Mouse (Mus musculus): ENCODE measurements around the gene Coro2a. TPM values are rescaled to one million over a fixed set of nuclear protein-coding genes. Genes with fewer than 3 reads are reported as not detected.

The Coro2a gene
- polyA plus RNA-seq, 1 experiment from 2014 or later: 0.27 TPM

DNA sequence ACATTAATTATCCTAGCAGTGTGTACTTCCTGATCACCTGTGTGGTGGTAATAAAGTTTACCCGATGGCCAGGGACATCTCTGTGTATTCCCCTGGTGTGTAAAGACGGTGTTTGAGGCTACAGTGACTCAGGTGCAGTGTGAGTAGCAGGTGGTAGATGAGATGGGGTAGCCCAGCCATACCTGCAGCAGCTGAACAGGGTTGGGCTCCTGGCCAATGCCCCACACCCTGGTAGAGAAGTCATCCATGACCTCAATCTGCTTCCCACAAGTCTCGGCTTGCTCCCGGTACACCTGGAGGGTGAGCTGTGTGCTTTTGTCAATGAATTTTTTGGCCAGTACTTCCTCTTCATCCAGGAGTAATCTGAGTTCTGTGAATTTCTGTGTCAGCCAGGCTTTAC is 78.7 kb downstream of the Coro2a start:
- no peak overlapping the region for H3K9ac ChIP-seq (ENCODE audit: low read length)
- H3K4me1 ChIP-seq (ENCODE audit: control insufficient read depth in 2 of 2, insufficient read depth in 2 of 2, low read length in 2 of 2): peaks cover 19 to 21% of the 10 kb centered on the region in 2 experiments
- 0 out of 2 replicates have a peak, but pooled peaks cover 3% of the 10 kb centered on the region for H3K9me3 ChIP-seq (ENCODE audit: control insufficient read depth, low read length)
- ATAC-seq (ENCODE audit: insufficient number of reproducible peaks, insufficient read depth, low FRiP score, low read depth): no peak
- H3K27me3 ChIP-seq (ENCODE audit: control insufficient read depth, insufficient read depth, low read length): peaks cover 17% of the 10 kb centered on the region
- H3K4me2 ChIP-seq (ENCODE audit: low read length): no peak overlapping the region
- H3K4me3 ChIP-seq (ENCODE audit: control insufficient read depth in 1 of 2, insufficient read depth in 1 of 2, low read depth in 1 of 2, low read length in 2 of 2): no peak overlapping the region
- 92% methylated on average over 4 of the region's 4 CpGs for WGBS
- no peak overlapping the region for H3K27ac ChIP-seq (replicated peaks in 1 of 2; ENCODE audit: control insufficient read depth in 1 of 2, insufficient read depth in 1 of 2, low read depth in 2 of 2, low read length in 2 of 2)
- H3K36me3 ChIP-seq (ENCODE audit: control insufficient read depth, insufficient read depth, low read length): no peaks in the 10 kb centered on the region

DNA sequence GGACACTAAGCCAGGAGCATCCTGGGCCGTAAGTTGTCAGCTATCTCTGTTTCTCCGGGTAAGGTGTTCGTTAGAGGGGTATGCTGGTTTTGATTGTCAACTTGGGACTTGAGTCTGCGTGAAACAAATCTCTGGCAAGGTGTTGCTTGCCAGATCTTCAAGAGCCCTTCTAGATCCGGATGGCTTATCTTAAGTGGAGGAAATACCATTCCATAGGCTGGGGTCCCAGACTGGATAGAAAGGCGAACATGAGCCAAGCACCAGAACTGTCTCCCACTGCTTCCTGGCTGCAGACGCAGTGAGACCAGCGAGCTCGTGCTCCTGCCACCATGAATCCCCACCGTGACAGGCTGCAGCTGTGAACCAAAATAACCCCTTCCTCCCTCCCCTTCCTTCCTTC is 80.5 kb downstream of the Coro2a start:
- WGBS: 34% methylated on average over 10 of the region's 10 CpGs
- no peak for ATAC-seq (ENCODE audit: insufficient number of reproducible peaks, insufficient read depth, low FRiP score, low read depth)

DNA sequence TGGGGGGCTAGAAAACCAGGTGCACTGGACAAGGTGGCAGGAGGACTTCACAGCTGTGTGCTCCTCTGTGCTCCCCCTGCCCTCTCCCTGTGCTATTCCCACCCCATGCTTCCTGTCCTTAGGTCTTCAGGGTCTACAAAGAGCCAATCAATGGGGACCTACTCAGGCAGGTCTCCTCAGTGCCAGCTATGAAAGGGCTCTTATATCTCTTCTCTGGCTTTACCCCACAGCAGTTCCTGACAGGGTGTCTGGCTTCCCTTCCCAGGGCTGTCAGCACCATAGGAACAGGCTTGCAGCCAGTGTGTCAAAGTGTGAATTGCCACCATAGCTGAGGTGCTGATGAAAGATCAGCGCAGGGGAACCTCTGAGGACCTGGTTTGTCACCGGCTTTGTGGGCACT is 81.5 kb downstream of the Coro2a start:
- 0 out of 2 replicates have a peak overlapping the region, but pooled peaks have one; percentile 13 for H3K4me2 ChIP-seq (ENCODE audit: low read length)
- peak overlapping the region in 1 of 2 experiments; percentile 14; a peak in 1 of 4 replicates for H3K27ac ChIP-seq (replicated peaks in 1 of 2; ENCODE audit: control insufficient read depth in 1 of 2, insufficient read depth in 1 of 2, low read depth in 2 of 2, low read length in 2 of 2)
- peaks cover 15% of the 10 kb centered on the region in 2 experiments for H3K4me1 ChIP-seq (ENCODE audit: control insufficient read depth in 2 of 2, insufficient read depth in 2 of 2, low read length in 2 of 2)
- H3K4me3 ChIP-seq (ENCODE audit: control insufficient read depth in 1 of 2, insufficient read depth in 1 of 2, low read depth in 1 of 2, low read length in 2 of 2): no peak overlapping the region
- H3K9ac ChIP-seq (ENCODE audit: low read length): no peak overlapping the region
- peaks cover 17% of the 10 kb centered on the region for H3K27me3 ChIP-seq (ENCODE audit: control insufficient read depth, insufficient read depth, low read length)
- peak; percentile 79 for ATAC-seq (ENCODE audit: insufficient number of reproducible peaks, insufficient read depth, low FRiP score, low read depth)
- H3K36me3 ChIP-seq (ENCODE audit: control insufficient read depth, insufficient read depth, low read length): no peaks in the 10 kb centered on the region
- H3K9me3 ChIP-seq (ENCODE audit: control insufficient read depth, low read length): 0 out of 2 replicates have a peak, but pooled peaks cover 3% of the 10 kb centered on the region
- 31% methylated on average over 2 of the region's 2 CpGs for WGBS

More for the DNA sequence above, 80.5 kb downstream of the Coro2a start:
- H3K9ac ChIP-seq (ENCODE audit: low read length): no peak overlapping the region
- no peak overlapping the region for H3K4me3 ChIP-seq (ENCODE audit: control insufficient read depth in 1 of 2, insufficient read depth in 1 of 2, low read depth in 1 of 2, low read length in 2 of 2)
- H3K27me3 ChIP-seq (ENCODE audit: control insufficient read depth, insufficient read depth, low read length): peaks cover 17% of the 10 kb centered on the region
- H3K27ac ChIP-seq (replicated peaks in 1 of 2; ENCODE audit: control insufficient read depth in 1 of 2, insufficient read depth in 1 of 2, low read depth in 2 of 2, low read length in 2 of 2): no peak overlapping the region
- H3K4me1 ChIP-seq (ENCODE audit: control insufficient read depth in 2 of 2, insufficient read depth in 2 of 2, low read length in 2 of 2): peaks cover 15% of the 10 kb centered on the region in 2 experiments
- no peak overlapping the region for H3K4me2 ChIP-seq (ENCODE audit: low read length)
- no peaks in the 10 kb centered on the region for H3K36me3 ChIP-seq (ENCODE audit: control insufficient read depth, insufficient read depth, low read length)
- H3K9me3 ChIP-seq (ENCODE audit: control insufficient read depth, low read length): 0 out of 2 replicates have a peak, but pooled peaks cover 3% of the 10 kb centered on the region

DNA sequence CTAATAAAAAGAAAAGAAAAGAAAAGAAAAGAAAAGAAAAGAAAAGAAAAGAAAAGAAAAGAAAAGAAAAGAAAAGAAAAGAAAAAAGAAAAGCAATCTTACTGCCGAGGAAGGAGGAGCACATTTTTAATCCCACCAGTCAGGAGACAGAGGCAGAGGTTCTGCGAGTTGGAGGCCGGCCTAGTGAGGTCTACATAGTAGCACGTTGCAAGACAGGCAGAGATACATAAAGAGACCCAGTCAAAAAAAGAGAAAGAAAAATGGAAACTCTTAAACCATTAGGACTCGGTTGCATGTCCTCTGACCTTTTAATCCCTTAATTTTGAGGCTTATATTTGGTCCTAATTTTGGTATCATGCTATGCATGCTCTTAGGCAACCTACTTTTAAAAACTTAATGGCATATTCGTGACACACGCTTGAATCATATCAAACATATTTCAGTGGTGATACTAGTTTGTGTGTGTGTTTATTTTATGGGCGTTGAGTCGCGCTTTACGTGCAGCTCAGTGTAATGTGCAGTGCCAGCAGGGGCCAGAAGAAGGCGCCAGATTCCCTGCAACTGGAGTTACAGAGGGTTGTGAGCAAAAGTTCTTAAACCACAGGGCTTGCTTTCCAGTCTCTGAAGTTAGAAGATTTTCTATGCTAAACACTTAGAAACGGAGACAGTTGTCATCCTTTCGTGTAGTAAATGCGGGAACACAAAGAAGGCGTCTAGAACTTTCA is 94.1 kb downstream of the Coro2a start:
- peak overlapping the region; percentile 12 to 68; a peak in 3 of 4 replicates for H3K4me3 ChIP-seq (ENCODE audit: control insufficient read depth in 1 of 2, insufficient read depth in 1 of 2, low read depth in 1 of 2, low read length in 2 of 2)
- 9% methylated on average over 16 of the region's 16 CpGs for WGBS
- H3K27me3 ChIP-seq (ENCODE audit: control insufficient read depth, insufficient read depth, low read length): peaks cover 13% of the 10 kb centered on the region
- no peaks in the 10 kb centered on the region for H3K9me3 ChIP-seq (ENCODE audit: control insufficient read depth, low read length)
- no peak for ATAC-seq (ENCODE audit: insufficient number of reproducible peaks, insufficient read depth, low FRiP score, low read depth)
- H3K36me3 ChIP-seq (ENCODE audit: control insufficient read depth, insufficient read depth, low read length): peaks cover 20% of the 10 kb centered on the region
- peak overlapping the region; percentile 31; the same call in 1 of the 2 replicates for H3K9ac ChIP-seq (ENCODE audit: low read length)
- peak overlapping the region; percentile 99 for H3K4me2 ChIP-seq (ENCODE audit: low read length)
- H3K27ac ChIP-seq (replicated peaks in 1 of 2; ENCODE audit: control insufficient read depth in 1 of 2, insufficient read depth in 1 of 2, low read depth in 2 of 2, low read length in 2 of 2): peak overlapping the region in 1 of 2 experiments; percentile 33; a peak in 1 of 4 replicates
- H3K4me1 ChIP-seq (ENCODE audit: control insufficient read depth in 2 of 2, insufficient read depth in 2 of 2, low read length in 2 of 2): peaks cover 2 to 6% of the 10 kb centered on the region in 2 experiments; a peak in 3 of 4 replicates

DNA sequence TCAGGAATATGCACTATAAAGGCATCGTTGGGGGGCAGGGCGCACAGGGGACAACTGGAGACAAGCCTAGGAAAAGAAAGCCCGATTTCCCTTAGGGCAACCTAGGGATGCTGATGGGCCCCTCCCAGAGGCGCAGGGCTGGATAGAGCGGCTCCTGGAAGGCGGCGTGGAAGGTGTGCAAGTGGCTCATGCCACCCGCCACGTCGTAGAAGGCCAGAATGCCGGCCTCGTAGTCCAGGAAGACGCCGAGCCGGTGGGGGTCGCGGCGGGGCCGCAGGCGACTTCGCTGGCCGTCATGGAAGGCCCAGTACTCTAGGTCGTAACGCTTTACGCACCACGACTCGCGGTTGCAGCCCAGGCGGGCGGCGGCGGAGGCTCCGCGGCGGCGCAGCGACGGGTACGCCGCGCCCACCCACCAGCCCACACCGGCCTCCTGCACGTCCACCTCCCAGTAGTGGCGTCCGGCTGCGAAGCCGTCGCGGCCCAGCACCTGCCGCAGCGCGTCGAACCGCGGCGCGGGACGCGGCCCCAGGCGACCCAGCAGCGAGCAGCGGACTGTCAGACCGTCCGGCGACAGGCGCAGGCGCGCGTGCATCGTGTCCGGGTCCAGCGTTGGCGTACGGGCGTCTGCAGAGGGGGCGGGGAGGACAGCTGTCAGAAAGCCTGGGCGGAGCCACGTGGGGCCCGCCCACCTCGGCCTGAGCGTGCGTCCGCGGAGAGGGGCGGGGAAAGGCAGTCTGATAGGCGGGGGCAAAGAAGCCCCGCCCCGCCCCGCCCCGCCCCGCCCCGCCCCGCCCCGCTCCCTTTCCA is 95.0 kb downstream of the Coro2a start:
- Histone ChIP-seq H3K4me2 (ENCODE audit: low read length) (peak overlapping the region; percentile 99), H3K27me3 (ENCODE audit: control insufficient read depth, insufficient read depth, low read length) (peaks cover 13% of the 10 kb centered on the region), H3K9me3 (ENCODE audit: control insufficient read depth, low read length) (no peaks in the 10 kb centered on the region), H3K9ac (ENCODE audit: low read length) (peak overlapping the region; percentile 72), H3K27ac (replicated peaks in 1 of 2; ENCODE audit: control insufficient read depth in 1 of 2, insufficient read depth in 1 of 2, low read depth in 2 of 2, low read length in 2 of 2) (0 out of 4 replicates have a peak overlapping the region, but pooled peaks of 1 of the 2 experiments have one; percentile 28), H3K4me3 (ENCODE audit: control insufficient read depth in 1 of 2, insufficient read depth in 1 of 2, low read depth in 1 of 2, low read length in 2 of 2) (peak overlapping the region; percentile 68 to 80), H3K4me1 (ENCODE audit: control insufficient read depth in 2 of 2, insufficient read depth in 2 of 2, low read length in 2 of 2) (peaks cover 2 to 6% of the 10 kb centered on the region in 2 experiments; a peak in 3 of 4 replicates), H3K36me3 (ENCODE audit: control insufficient read depth, insufficient read depth, low read length) (peaks cover 29% of the 10 kb centered on the region)
- under 1% methylated on average over 63 of the region's 94 CpGs for WGBS
- peak; percentile 97 for ATAC-seq (ENCODE audit: insufficient number of reproducible peaks, insufficient read depth, low FRiP score, low read depth)

DNA sequence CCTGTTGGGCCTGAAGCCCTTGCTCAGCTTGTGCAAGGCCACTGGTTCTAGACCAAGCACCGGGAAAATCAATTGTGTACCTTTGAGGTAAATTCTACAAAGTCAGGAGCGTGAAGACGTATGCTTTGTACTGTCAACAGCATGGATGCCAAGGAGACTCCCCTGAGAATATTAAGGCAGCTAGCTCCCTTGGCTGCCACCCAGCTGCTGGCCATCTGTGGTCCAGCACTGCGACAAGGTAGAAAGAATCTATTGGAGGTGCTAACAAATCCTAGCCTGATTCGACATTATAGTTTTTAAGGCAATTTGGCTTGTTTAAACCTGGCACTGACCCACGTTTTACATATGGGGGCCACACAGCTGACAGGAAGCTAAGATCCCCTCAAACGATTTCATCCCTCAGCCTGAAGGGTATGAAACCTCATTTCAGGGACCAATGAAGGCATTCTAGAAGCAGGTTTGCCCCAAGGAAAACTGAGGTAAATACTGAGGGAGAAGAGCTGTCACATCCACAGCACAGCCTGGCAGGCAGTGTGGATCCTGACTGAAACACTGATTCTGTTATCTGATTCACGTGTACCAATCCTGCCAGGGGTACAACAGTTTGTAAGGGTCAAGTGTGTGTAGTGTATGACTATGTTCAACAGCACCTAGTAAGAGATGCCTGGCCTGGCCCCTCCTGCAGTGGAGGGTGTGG is 96.5 kb downstream of the Coro2a start:
- ATAC-seq (ENCODE audit: insufficient number of reproducible peaks, insufficient read depth, low FRiP score, low read depth): no peak
- Histone ChIP-seq H3K9me3 (ENCODE audit: control insufficient read depth, low read length) (no peaks in the 10 kb centered on the region), H3K27me3 (ENCODE audit: control insufficient read depth, insufficient read depth, low read length) (peaks cover 13% of the 10 kb centered on the region), H3K4me2 (ENCODE audit: low read length) (no peak overlapping the region), H3K4me1 (ENCODE audit: control insufficient read depth in 2 of 2, insufficient read depth in 2 of 2, low read length in 2 of 2) (peaks cover 2 to 6% of the 10 kb centered on the region in 2 experiments; a peak in 3 of 4 replicates), H3K9ac (ENCODE audit: low read length) (no peak overlapping the region), H3K36me3 (ENCODE audit: control insufficient read depth, insufficient read depth, low read length) (peaks cover 44% of the 10 kb centered on the region), H3K4me3 (ENCODE audit: control insufficient read depth in 1 of 2, insufficient read depth in 1 of 2, low read depth in 1 of 2, low read length in 2 of 2) (no peak overlapping the region), H3K27ac (replicated peaks in 1 of 2; ENCODE audit: control insufficient read depth in 1 of 2, insufficient read depth in 1 of 2, low read depth in 2 of 2, low read length in 2 of 2) (no peak overlapping the region)
- 63% methylated on average over 8 of the region's 8 CpGs for WGBS

DNA sequence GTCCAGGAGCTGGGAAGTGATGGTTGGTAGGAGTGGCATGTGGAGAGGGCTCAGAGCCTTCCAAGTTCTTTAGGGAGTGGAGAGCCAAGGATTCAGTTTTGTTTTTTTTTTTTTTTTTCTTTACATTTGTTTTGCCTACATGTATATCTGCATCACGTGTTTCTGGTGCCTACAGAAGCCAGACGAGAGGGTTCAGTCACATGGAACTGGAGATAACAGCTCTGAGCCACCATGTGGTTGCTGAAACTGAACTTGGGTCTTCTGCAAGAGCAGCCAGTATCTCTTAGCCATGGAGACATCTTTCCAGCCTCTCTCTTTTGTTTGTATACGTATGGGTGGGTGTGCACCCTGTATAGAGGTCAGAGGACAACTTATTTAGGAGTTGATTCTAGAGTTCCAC is 98.1 kb downstream of the Coro2a start:
- no peaks in the 10 kb centered on the region for H3K9me3 ChIP-seq (ENCODE audit: control insufficient read depth, low read length)
- H3K4me3 ChIP-seq (ENCODE audit: control insufficient read depth in 1 of 2, insufficient read depth in 1 of 2, low read depth in 1 of 2, low read length in 2 of 2): no peak overlapping the region
- peaks cover 13% of the 10 kb centered on the region for H3K27me3 ChIP-seq (ENCODE audit: control insufficient read depth, insufficient read depth, low read length)
- peaks cover 2 to 6% of the 10 kb centered on the region in 2 experiments; a peak in 3 of 4 replicates for H3K4me1 ChIP-seq (ENCODE audit: control insufficient read depth in 2 of 2, insufficient read depth in 2 of 2, low read length in 2 of 2)
- peaks cover 58% of the 10 kb centered on the region for H3K36me3 ChIP-seq (ENCODE audit: control insufficient read depth, insufficient read depth, low read length)
- ATAC-seq (ENCODE audit: insufficient number of reproducible peaks, insufficient read depth, low FRiP score, low read depth): no peak
- WGBS: 66% methylated on average over 3 of the region's 3 CpGs
- no peak overlapping the region for H3K27ac ChIP-seq (replicated peaks in 1 of 2; ENCODE audit: control insufficient read depth in 1 of 2, insufficient read depth in 1 of 2, low read depth in 2 of 2, low read length in 2 of 2)
- no peak overlapping the region for H3K9ac ChIP-seq (ENCODE audit: low read length)
- H3K4me2 ChIP-seq (ENCODE audit: low read length): no peak overlapping the region

Data from heart, embryonic 14.5 days (tissue).